Mouse (Mus musculus): ENCODE results near the gene D630003M21Rik.

- no peak for TF ChIP-seq POLR2A (IDR thresholded peaks at IDR 0.05; ENCODE audit: borderline replicate concordance, control insufficient read depth, low read depth, low read length)
- TF ChIP-seq CTCF (IDR thresholded peaks at IDR 0.05; ENCODE audit: control insufficient read depth, insufficient read depth, low read length): peak; percentile 73
Measured at GRCm38 (mm10) chr2:158194945-158195640, 33.9 kb downstream of the D630003M21Rik start.

Measured in bone marrow, adult 2 months (tissue).